Mouse (Mus musculus) hindbrain, embryonic 15.5 days (tissue): Measurements from ENCODE around the gene 4930453N24Rik. TPM values are rescaled to one million over a fixed set of nuclear protein-coding genes. Genes with fewer than 3 reads are reported as not detected.

ENCODE experiments used
- ATAC-seq: fragments of 200-750 bp; cut with Nextera tagmentation; 2 replicates; pipeline ENCODE4 v1.8.0; 2017; ENCODE audit warnings: low read depth, moderate number of reproducible peaks, moderate TSS enrichment; ENCODE audit not compliant: low FRiP score
- H3K27ac ChIP-seq: fragments of 300-500 bp; sonication (generic); replicated peaks from 2 replicates; pipeline ENCODE4 v1.5.1; 2015; ENCODE audit warnings: mild to moderate bottlenecking, inconsistent platforms
- H3K27me3 ChIP-seq: fragments of 300-500 bp; sonication (generic); 2 replicates; pipeline ENCODE4 v1.6.1; 2015; ENCODE audit warnings: control low read depth, inconsistent platforms
- H3K36me3 ChIP-seq: fragments of 300-500 bp; sonication (generic); 2 replicates; pipeline ENCODE4 v1.6.1; 2015; ENCODE audit warnings: control low read depth, inconsistent platforms
- H3K4me1 ChIP-seq: fragments of 300-500 bp; sonication (generic); replicated peaks from 2 replicates; pipeline ENCODE4 v1.6.1; 2015; ENCODE audit warnings: control low read depth, inconsistent platforms
- H3K4me2 ChIP-seq: fragments of 300-500 bp; sonication (generic); 2 replicates; pipeline ENCODE4 v1.6.1; 2015; ENCODE audit warnings: moderate library complexity, mild to moderate bottlenecking, inconsistent platforms
- H3K4me3 ChIP-seq: fragments of 300-500 bp; sonication (generic); 2 replicates; pipeline ENCODE4 v1.5.1; 2015; ENCODE audit warnings: mild to moderate bottlenecking, inconsistent platforms
- H3K9ac ChIP-seq: fragments of 300-500 bp; sonication (generic); 2 replicates; pipeline ENCODE4 v1.6.1; 2015; ENCODE audit warnings: inconsistent platforms
- H3K9me3 ChIP-seq: fragments of 300-500 bp; sonication (generic); 2 replicates; pipeline ENCODE4 v1.6.1; 2016; ENCODE audit warnings: control low read depth, inconsistent platforms
- WGBS: fragments of 180-500 bp; shearing (Covaris S2); methylation state at CpG from one replicate; pipeline ENCODE4 v1.1.7; 2015; 5-methylcytosine and 5-hydroxymethylcytosine counted together
- polyA plus RNA-seq: library from polyadenylated mRNA; unstranded; fragments of >200 nt; fragmentation: Nextera tagmentation; extraction: Ambion mirVana; gene quantifications from 2 replicates; pipeline ENCODE4 v1.2.1, GENCODE M21; 2015

Gene 4930453N24Rik
- 17.0 and 18.8 TPM in 2 replicates for polyA plus RNA-seq

- peak within 1 kb of the TSS; percentile 87 for H3K9ac ChIP-seq
- peak; percentile 98 for ATAC-seq
- H3K9me3 ChIP-seq, result no peaks in the 10 kb centered on the region
- H3K27ac ChIP-seq, result peak within 1 kb of the TSS; percentile 91
- H3K4me3 ChIP-seq, result peak within 1 kb of the TSS; percentile 94
- H3K4me1 ChIP-seq, result peaks cover 20% of the 10 kb centered on the region
- 2% methylated on average over 71 of the region's 72 CpGs for WGBS
- H3K36me3 ChIP-seq, result peaks cover 7% of the 10 kb centered on the region
- peak within 1 kb of the TSS; percentile 59 for H3K4me2 ChIP-seq
- H3K27me3 ChIP-seq, result no peaks in the 10 kb centered on the region
Observed at GRCm38 (mm10) chr16:64770521-64771430, at the start of gene 4930453N24Rik. TSS of gene 4930453N24Rik (minus strand) at chr16:64771161.

- Histone ChIP-seq H3K4me1 (no peaks in the 10 kb centered on the region), H3K27me3 (no peaks in the 10 kb centered on the region), H3K27ac (no peak overlapping the region), H3K9me3 (no peaks in the 10 kb centered on the region), H3K9ac (no peak overlapping the region), H3K4me2 (no peak overlapping the region), H3K4me3 (no peak overlapping the region), H3K36me3 (peaks cover 10% of the 10 kb centered on the region)
- WGBS, result 95% methylated on average over 3 of the region's 3 CpGs
- ATAC-seq, result no peak
Observed at GRCm38 (mm10) chr16:64817094-64817765, 46.3 kb upstream of the 4930453N24Rik start.

DNA sequence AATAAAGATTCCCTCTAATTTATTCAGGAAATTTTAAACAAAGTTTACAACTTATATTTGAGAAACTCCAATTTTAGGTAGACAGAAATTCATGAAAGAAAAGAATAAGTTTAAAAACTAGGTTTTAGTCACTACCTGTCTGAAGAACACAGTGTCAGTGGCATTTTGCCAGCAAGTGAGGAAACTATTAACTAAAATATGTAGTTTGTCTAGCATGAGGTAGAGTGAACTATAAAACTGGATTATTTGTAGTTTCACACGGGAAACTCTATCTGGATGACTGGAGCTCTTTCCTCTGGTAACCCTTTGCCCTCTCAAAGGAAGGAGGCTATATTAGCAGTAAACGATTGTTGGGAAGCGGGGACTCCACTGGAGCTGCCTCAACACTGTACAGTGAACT lies 32.1 kb upstream of the 4930453N24Rik start:
- Histone ChIP-seq H3K4me1 (no peaks in the 10 kb centered on the region), H3K36me3 (no peaks in the 10 kb centered on the region), H3K9ac (no peak overlapping the region), H3K4me2 (no peak overlapping the region), H3K4me3 (no peak overlapping the region), H3K27me3 (no peaks in the 10 kb centered on the region), H3K27ac (no peak overlapping the region), H3K9me3 (no peaks in the 10 kb centered on the region)
- 87% methylated on average over 3 of the region's 3 CpGs for WGBS
- ATAC-seq, result no peak

GRCm38 (mm10) chr16:64801638-64802037 lies 30.7 kb upstream of the 4930453N24Rik start:
- H3K4me3 ChIP-seq, result no peak overlapping the region
- no peak for ATAC-seq
- H3K9me3 ChIP-seq, result no peaks in the 10 kb centered on the region
- H3K36me3 ChIP-seq, result no peaks in the 10 kb centered on the region
- H3K4me1 ChIP-seq, result no peaks in the 10 kb centered on the region
- H3K27ac ChIP-seq, result no peak overlapping the region
- no peaks in the 10 kb centered on the region for H3K27me3 ChIP-seq
- no peak overlapping the region for H3K9ac ChIP-seq
- no peak overlapping the region for H3K4me2 ChIP-seq

DNA sequence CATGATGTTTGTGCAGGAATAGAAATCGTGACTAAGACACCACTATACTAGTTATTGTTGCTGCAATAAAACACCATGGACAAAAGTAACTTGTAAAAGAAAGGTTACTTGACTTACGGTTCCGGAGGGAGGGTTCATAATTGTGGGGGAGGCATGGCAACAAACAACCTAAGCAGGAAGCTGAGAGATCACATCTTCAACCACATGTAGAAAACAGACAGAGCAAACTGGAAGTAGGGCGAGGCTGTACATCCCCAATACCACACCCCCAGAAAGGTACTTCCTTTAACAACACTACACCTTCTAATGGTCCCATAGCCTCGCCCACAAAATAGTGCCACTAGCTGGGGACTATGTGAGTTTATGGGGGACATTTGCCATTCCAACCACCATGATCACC lies 29.4 kb upstream of the 4930453N24Rik start:
- Histone ChIP-seq H3K27me3 (no peaks in the 10 kb centered on the region), H3K27ac (no peak overlapping the region), H3K4me3 (no peak overlapping the region), H3K9ac (no peak overlapping the region), H3K4me1 (no peaks in the 10 kb centered on the region), H3K4me2 (no peak overlapping the region), H3K9me3 (no peaks in the 10 kb centered on the region), H3K36me3 (no peaks in the 10 kb centered on the region)
- ATAC-seq, result no peak
- WGBS, result 95% methylated on average over 5 of the region's 5 CpGs

DNA sequence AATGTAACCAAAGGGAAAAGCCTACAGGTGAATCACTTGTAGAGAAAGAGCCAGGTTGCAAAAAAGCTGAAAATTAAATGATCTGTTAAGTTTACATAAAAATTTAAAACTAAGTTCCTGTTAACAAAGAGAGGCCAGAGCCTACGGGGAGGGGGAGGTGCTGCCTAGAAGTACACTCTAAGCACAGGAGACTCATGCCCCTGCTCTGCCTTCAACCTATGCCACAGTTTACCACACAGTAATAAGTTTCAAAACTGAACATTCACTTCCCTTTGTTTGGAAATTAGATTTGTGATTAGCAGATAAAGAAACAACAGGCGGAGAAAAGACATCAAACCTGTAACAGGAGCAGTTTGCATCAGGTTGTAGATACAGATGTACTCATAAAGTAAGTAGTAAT lies 23.8 kb upstream of the 4930453N24Rik start:
- Histone ChIP-seq H3K36me3 (no peaks in the 10 kb centered on the region), H3K4me2 (no peak overlapping the region), H3K4me3 (no peak overlapping the region), H3K9ac (no peak overlapping the region), H3K27ac (no peak overlapping the region), H3K27me3 (no peaks in the 10 kb centered on the region), H3K4me1 (no peaks in the 10 kb centered on the region), H3K9me3 (no peaks in the 10 kb centered on the region)
- ATAC-seq, result no peak
- 90% methylated on average over 2 of the region's 2 CpGs for WGBS

GRCm38 (mm10) chr16:64789706-64790105 lies 18.7 kb upstream of the 4930453N24Rik start:
- Histone ChIP-seq H3K9ac (no peak overlapping the region), H3K4me3 (no peak overlapping the region), H3K27ac (no peak overlapping the region), H3K27me3 (no peaks in the 10 kb centered on the region), H3K36me3 (peaks cover 16% of the 10 kb centered on the region), H3K9me3 (no peaks in the 10 kb centered on the region), H3K4me1 (no peaks in the 10 kb centered on the region), H3K4me2 (no peak overlapping the region)
- WGBS, result 93% methylated on average over 3 of the region's 3 CpGs
- ATAC-seq, result no peak

DNA sequence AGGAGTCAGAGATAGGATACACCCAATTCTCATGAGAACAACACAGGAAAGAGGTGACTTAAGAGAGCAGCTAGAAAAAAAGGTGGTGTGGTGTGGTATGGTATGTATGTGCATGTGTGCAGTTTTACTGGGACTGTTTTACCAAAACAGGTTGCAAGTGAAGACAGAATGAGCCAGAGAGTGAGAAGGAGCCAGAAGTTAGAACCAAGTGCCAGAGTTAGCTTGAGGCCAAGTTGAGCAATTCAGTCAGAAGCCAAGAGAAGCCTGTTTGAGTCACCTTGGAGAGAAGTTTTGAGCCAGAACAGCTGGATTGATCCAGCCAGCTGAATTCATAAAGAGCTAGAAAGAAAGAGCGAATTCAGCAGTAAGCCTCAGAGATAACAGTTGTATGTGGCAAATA lies 4.6 kb upstream of the 4930453N24Rik start:
- Histone ChIP-seq H3K36me3 (0 out of 2 replicates have a peak, but pooled peaks cover 6% of the 10 kb centered on the region), H3K9ac (no peak overlapping the region), H3K9me3 (no peaks in the 10 kb centered on the region), H3K27ac (no peak overlapping the region), H3K4me2 (no peak overlapping the region), H3K4me1 (peaks cover 3% of the 10 kb centered on the region; the same call in 1 of the 2 replicates), H3K4me3 (no peak overlapping the region), H3K27me3 (no peaks in the 10 kb centered on the region)
- ATAC-seq, result no peak
- WGBS, result 85% methylated on average over 1 of the region's 1 CpGs

DNA sequence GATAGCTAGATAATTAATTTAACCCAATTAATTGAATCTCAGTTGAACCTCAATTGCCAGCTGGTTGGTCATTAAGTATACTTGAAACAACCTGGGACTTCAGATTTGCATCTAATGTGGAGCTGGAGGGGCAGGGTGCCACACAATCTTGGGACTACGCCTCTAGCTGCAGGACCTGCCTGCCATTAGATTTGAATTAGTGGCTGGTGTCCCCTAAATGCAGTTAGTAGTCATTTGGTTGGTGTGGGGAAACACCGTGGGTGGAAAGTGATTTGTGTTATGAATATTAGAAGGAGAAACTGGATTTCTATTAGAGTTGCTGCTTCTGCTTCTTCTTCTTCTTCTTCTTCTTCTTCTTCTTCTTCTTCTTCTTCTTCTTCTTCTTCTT lies 464 bp upstream of the 4930453N24Rik start:
- Histone ChIP-seq H3K9ac (no peak overlapping the region), H3K9me3 (no peaks in the 10 kb centered on the region), H3K27me3 (no peaks in the 10 kb centered on the region), H3K36me3 (peaks cover under 1% of the 10 kb centered on the region; the same call in 1 of the 2 replicates), H3K4me2 (peak overlapping the region; percentile 59), H3K4me1 (peaks cover 20% of the 10 kb centered on the region), H3K4me3 (peak overlapping the region; percentile 94), H3K27ac (peak overlapping the region; percentile 91)
- no peak for ATAC-seq
- WGBS, result 81% methylated on average over 2 of the region's 2 CpGs

DNA sequence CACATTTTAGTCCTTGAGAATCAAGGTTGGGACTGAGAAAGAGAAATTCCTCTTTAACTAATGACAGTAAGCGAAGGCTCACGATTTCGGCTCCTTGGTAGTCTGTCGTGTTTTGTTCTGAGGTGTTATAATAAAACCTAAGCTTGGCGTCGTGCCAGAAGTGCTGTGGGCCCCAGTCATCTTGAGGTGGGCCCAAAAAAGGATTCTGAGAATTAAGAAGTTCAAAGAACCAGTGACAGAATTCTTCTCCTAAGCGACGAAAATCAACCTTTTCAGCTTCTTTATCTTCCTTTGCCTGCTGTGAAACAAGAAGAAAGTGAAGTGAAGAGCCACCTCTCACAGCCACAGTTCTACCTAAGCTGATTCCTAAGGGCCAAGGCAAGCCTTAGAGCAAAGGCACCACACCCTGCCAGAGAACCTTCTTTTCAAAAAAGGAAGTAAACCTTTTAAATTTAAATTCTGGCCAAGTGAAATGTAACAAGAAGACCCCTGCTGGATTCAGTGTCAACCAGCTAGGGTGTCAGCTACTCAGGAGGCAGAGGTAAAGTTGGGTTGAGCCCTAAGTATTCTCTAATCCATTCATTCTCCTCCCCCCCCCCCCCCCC lies 4.2 kb downstream of the 4930453N24Rik start:
- WGBS, result 94% methylated on average over 8 of the region's 8 CpGs
- no peaks in the 10 kb centered on the region for H3K27me3 ChIP-seq
- no peaks in the 10 kb centered on the region for H3K9me3 ChIP-seq
- H3K27ac ChIP-seq, result no peak overlapping the region
- ATAC-seq, result no peak
- peaks cover 32% of the 10 kb centered on the region for H3K36me3 ChIP-seq
- H3K4me2 ChIP-seq, result no peak overlapping the region
- H3K4me1 ChIP-seq, result peaks cover 20% of the 10 kb centered on the region
- no peak overlapping the region for H3K9ac ChIP-seq
- H3K4me3 ChIP-seq, result no peak overlapping the region

- Histone ChIP-seq H3K9ac (no peak overlapping the region), H3K36me3 (peaks cover 15% of the 10 kb centered on the region), H3K9me3 (no peaks in the 10 kb centered on the region), H3K27me3 (no peaks in the 10 kb centered on the region), H3K4me1 (no peaks in the 10 kb centered on the region), H3K27ac (no peak overlapping the region), H3K4me3 (no peak overlapping the region), H3K4me2 (no peak overlapping the region)
- no peak for ATAC-seq
- 92% methylated on average over 1 of the region's 1 CpGs for WGBS
Observed at GRCm38 (mm10) chr16:64759245-64759626, 11.7 kb downstream of the 4930453N24Rik start.
